Mouse (Mus musculus) WW6 (cell line): ENCODE measurements around the gene Gabbr2.
"Not testable (repeated sequence)": the region's sequence is repeated elsewhere in the genome, so short reads cannot be mapped to it uniquely, and the experiment has no call there.

ENCODE experiments used
- DNase-seq: peaks from one replicate; pipeline ENCODE4 v3.0.0-alpha.2; 2013; ENCODE audit warnings: low read depth, low spot score

The Gabbr2 gene

DNA sequence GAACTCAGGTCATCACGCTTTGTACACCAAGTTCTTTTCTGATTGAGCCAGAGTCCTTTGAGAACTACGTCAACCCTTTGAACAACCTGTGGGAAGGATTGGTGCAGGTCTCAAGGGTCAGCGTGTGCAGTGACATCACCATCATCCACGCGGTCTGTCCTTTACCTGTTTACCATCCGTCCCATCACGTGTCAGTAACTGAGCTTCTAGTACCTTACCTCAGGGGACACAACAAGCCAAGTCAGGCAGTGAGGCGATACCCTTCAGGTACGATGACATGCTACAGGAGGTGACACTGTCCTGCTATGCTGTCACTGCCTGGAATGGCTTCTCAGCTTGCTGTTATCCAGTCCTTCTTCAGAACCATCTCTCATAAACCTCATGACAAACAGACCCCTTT, 330.2 kb downstream of the Gabbr2 start:
- no peak for DNase-seq

DNA sequence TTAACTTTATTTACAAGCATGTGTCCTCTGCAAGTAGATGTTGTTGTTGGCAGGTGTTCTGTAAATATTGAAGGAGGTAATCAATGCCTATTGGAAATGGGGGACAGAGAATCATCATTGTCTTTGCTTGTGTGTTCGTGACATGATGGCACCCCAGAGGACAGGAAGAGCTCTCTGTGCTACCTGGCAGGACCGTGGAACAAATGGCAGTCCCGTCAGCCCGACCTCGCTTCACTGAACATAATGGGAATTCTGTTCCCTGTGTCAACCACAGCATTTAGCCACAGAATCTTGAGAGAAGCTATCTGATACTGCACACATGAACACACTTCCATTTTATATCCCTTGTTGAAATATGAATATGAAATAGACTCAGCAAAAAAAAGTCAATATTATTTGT, 332.7 kb downstream of the Gabbr2 start:
- DNase-seq: no peak

DNA sequence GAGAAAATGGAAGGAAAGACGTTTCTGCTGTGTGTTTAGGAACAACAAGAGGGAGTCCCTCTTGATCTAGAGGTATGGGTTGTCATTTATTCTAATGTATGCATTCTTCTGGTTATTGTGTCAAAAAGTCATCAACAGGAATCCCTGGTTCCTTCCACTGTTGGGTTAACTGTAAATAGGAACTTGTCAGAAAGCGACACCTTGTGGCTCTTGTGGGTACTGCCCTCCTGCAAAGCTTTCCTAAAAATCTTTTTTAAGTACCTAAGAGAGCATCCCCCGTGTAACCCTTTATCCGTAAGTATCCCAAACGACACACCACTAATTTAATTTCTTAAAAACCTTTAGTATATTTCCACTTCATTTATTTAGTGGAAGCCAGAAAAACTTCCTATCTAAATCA, 334.6 kb downstream of the Gabbr2 start:
- DNase-seq: no peak

DNA sequence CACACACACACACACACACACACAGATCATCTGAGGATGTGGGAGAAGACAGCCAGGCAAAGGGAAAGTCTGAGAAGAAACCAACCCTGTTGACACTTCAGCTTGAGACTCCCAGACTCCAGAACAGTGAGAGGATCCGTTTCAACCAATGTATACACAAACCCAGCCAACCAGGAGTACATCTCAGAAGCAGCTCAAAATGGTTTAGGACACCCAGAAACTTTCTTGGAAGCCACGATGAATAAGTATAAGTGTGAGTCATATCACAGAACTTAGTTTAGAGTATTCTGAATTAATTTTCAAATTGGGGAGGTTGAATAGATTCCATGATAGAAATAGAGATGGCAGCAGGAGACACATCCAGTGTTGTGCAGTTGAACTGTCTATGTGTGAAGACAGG, 335.7 kb downstream of the Gabbr2 start:
- DNase-seq: no peak

DNA sequence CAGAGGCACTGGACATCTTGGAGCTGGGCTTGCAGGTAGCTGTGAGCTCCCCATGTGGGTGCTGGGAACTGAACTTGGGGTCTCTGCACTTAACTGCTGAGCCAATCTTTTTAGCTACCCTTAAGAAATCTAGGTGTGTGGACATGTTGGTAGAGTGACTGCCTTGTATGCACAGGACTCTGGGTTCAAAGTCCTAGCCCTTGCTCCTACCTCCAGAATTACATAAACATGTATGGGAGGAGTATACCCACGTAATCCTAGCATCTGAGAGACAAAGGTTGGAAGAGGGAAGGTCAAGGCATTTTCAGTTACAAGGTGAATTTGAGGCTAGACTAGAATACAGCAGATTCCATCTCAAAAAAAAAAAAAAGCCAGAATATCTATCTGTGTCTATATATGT, 336.4 kb downstream of the Gabbr2 start:
- no peak for DNase-seq

DNA sequence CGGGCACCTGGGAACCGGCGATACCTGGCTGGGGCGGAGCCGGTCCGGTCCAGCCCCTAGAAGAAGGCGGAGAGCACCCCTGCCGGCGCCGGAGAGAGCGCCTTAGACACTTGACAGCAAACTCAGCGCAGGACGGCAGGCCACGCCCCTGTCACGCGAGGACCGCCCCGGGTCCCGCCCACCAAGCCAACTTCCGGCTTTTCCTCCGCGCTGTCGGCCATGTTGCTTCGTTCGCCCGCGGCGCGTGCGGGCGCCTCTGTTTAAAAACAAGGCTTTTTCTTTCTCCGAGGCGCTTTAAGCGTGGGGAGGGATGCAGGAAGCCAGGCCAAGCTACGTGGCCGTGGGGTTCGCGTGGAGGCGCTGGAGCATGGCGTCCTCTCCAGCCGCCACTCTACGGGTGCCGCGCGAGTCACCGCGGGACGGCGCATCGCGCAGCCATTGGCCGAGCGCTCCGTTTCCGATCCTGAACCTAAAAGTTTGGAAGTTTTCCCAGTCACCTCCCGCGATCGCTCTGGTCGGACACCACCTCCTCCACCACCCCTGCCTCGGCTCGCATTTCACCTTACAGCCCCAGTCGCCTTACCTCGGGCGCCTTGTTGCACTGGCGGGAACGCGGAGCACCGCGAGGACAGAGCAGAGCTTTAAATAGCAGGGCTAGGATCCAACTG, 341.5 kb downstream of the Gabbr2 start, which contains the start of gene Tbc1d2:
TSS of gene Tbc1d2 (minus strand) at position 124 of the 668 bp plus-strand sequence.
- DNase-seq: peak; percentile 89

DNA sequence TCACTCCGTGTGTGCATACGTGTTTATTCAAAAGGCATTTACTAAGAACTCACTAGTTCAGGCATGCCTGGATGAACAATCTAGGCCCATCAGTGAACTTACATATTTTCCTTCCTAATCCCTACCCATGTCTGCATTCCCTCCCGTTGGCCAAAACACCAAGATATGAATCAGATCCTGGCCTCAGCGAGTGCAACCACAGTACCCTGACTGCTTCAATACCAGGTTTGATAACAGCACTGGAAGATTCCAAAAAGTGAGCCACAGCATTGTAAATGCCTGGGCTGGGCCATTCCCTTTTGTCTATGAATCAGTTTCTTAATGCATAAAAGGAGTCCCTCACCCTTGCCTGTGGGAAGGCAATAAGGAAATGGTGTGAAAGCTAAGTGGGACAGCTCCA, 342.5 kb downstream of the Gabbr2 start:
- DNase-seq: no peak

DNA sequence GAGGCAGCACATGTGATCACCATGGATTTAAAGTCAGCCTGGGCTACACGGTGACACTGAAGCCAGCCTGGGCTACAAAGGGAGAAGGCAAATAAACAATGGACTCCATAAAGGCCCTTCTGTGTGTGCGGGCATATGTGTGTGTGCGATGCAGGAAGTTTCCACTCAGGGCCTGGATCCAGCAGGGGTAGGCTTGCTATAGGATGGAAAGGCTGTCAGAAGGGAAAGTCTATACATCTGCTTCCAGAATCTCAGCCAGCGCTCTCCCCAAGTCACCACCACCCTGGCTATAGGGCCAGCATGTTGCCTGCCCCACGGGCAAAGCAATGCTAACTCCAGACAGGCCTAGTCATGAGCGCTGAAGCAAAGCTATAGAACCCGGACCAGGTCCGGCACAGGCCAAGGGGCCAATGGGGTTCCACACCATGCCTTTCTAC, 348.0 kb downstream of the Gabbr2 start:
- DNase-seq: no peak

DNA sequence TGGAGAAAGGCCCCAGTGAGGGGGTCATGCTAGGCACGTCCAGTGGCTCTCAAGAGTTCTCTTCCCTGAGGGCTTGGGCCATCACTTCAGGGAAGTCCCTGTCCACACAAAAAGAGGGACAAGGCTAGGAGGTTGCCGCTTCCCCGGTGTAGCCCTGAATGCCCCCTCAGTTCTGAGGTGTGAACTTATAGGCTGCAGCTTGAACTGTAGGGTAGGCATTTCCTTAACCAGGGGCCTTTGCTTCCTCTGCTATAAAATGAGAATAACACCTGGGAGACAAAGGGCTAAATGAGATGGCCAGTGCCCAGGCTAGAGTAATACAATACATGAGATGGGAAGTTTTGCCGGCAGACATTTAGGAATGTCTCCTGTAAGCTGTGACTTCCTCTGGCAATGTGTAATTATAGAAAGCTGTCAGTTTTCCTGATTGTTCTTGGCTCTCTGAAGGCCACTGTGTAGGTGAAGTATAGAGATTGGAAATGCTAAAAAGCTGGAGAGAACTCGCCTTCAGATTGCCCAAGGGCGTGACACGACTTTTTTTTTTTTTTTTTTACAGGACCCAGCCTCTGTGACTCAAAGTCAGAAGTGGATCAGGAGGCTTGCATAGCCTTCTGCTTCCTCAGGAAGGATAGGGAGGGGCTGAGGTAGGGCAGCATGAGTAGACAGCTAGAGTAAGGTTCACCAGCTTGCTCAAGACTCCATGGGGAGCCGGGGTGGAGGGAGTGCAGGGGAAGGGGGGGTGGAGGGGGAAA, 348.6 kb downstream of the Gabbr2 start:
- DNase-seq: no peak

DNA sequence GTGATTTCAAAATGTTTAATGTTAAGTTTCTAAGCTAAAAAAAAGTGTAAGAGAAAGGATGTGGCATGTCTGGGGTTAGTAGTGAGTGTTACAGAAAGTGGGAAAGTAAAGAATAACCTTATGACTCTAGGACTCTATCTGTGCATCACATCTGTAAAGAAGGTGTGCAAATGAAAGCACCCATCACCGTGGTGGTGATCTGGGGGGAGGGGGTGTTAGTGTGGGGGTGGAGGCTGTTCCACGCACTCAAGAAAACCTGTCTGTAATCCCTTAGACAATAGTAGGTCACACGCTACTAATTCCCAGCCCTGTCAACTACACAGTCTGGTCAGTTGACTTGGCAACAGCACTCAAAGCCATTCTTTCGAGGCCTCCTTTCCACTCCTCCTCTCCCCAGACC, 350.4 kb downstream of the Gabbr2 start:
- no peak for DNase-seq

DNA sequence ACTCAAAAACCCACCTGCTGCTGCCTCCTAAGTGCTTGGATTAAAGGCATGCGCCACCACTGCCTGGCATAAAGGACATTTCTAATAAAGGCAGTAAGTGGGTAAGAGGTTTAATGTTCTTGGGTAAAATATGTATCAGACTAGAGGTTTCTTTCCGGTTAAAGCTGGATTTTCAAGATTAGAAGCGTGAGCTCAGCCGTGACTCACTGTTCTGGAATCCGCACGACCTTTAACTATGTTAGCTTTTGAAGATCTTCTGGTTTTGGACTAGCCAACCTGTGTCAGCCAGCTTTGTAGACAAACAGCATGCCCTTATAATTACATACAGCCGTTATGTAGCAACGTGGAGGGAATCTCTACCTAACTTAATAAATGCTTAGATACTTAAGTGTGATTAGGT, 351.8 kb downstream of the Gabbr2 start:
- DNase-seq: no peak

DNA sequence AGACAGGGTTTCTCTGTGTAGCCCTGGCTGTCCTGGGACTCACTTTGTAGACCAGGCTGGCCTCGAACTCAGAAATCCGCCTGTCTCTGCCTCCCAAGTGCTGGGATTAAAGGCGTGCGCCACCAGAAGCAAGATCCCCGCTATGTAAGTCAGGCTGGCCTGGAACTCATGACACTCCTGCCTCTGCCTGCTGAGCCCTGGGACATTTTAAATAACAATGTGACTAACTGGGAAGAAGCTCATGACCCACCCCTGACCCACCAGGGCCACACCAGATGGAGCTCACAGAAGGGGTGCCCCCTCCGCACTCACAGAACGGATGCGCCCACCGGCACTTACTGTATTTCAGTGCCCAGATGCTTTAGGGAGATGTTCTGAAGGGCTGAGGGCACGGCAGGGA, 354.4 kb downstream of the Gabbr2 start:
- DNase-seq: not testable (repeated sequence)

DNA sequence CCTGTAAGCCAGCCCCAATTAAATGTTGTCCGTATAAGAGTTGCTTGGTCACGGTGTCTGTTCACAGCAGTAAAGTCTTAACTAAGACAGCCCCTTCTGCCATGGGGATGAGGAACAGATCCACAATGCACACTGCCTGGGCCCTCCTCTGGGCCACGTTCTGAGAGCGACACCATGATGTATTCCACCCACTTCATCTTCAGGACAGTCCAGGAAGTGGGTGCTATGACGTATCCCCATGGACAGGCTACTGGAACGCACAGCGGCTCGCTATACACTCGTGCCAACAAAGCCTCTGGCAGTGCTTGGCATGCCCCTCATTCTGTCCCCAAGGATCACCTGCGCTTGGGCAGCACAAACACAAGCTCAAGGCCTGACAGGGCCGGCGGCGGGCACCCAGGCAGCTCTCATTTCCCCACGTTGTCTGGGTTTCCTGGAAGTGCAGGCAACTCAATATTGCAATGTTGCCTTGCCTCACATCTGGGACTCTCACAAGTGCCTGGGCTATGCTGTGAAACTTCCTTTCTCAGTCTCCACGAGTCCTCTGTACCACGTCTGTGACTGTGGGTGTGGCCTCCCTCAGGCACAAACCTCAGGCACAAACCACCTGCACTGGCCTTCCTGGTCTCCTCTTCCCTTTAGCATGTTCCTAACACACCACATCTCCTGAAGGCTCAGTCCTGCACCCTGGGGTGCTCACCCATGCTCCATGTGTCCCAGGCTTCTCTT, 355.8 kb downstream of the Gabbr2 start:
- DNase-seq: no peak

DNA sequence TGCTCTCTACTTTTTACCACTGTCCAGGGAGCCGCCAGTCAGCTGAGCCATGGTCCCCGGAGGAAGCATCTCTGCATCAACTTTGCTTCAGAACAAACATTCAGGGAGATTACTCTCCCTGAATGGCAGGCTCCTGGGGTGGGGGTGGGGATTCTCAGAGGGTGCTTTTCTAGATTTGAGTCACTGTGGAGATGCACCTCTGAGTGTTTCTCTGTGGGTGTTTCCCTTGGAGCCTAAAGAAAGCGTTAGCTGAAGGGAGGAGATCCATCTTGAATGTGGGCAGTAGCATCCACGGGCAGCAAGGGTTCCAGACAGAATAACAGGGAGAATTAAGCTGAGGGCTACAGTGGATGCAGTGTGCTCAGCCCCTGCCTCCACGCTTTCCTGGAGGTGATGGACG, 356.8 kb downstream of the Gabbr2 start:
- no peak for DNase-seq

DNA sequence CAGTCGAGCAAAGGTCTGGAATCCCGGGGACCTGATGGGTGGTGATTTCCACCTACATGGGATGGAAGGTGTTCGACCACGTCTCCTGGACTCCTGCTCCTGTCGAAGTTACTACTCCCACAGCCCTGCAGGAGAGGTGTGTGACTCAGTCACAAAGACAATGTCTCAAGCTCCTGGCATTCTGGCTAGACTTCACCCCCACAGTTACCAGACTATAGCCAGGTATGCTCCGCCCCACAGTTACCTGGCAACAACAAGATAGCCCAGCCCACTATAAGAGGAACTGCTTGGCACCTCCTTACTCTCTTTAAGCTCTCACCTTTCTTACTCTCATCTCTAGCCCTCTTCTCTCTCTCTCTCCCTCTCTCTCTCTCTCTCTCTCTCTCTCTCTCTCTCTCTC, 358.1 kb downstream of the Gabbr2 start:
- not testable (repeated sequence) for DNase-seq

DNA sequence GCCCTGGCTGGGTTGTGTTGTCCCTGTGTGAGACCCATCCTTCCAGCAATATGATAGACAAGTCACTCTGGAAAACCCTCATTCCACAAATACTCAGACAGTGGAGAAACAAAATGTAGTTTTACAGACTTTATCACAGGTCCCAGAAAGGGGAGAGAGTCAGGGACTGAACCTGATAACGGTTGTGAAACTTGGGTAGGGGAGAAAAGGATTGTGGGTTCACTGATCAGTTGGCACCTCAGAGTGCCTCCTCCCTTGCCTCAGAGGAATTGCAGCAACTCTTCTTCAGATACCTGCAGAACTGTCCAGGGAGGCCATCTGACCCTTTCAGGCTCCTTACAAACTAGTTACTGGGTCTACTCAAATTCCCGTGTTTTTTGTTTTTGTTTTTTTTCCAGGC, 359.2 kb downstream of the Gabbr2 start:
- DNase-seq: no peak

DNA sequence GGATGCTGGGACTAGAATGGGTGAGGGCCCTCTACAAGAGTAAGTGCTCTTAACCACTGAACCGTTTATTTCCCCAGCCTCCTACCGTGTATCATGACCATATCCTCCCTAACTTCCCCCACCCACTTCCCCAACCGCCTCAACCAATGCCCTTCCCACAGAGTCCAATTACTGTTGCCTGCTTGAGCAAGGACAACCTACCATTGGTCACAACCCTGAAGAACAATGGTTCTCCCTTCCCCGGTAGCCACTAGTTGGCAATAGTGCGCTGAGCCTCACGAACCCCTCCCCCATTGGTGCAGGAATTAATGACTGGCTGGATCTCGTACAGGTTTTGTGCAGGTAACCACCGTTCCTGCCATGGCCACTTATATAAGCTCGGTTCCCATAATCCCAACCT, 361.3 kb downstream of the Gabbr2 start:
- peak; percentile 67 for DNase-seq

DNA sequence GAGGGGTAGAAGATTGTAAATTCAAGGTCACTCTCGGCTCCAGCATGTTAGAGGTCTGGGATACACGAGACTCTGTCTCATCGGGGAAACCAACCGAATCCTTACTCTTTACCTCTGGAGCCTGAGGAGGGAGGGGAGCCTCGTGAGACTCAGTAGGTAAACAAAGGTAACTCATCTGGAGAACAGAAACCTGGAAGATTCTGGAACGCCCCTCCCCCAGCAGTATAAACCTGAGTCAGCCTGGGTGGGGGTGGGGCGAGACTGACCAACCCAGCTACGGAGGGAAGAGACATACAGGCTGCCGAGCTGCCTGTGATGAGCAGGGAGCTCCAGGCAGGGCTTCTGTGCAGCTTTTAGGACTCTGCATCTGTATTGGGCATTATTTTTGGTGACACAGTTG, 362.8 kb downstream of the Gabbr2 start:
- no peak for DNase-seq

DNA sequence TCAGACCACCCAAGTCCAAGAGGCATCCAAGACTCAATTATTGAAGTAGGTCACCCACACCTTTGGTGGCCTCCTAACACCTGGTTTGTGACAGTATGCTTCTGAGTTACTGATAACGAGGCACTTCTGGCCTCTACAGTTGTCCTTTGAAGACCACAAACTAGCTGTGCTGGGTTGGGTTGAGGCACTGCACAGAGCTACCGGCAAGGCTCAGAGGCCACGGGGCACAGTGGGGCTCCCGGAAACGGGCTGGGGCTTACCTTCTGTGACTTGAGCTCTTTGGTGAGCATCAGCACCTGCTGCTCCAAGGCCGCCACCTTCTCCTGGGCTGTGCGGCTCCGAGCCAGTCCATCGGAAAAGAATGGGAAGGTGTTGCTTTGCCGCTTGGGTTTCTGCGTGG, 363.6 kb downstream of the Gabbr2 start:
- DNase-seq: no peak

DNA sequence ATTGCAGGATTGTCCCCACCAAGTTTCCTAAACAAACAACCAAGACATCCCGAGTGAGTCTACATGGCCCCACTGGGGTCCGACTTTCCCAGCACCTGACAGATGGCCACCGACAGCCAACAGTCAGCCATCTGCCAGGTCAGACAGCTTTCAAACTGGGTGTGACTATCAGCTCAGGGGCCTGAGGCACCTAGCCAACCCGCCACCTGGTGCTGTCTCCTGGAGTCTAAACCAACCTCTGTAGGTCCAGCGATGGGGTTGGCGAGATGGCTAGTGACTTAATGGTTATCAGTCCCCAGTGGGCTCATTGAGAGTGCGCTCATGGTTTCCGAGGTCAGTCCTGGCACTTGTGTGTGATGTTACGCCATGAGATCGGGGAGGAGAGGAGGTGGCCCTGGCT, 366.6 kb downstream of the Gabbr2 start:
- DNase-seq: no peak

DNA sequence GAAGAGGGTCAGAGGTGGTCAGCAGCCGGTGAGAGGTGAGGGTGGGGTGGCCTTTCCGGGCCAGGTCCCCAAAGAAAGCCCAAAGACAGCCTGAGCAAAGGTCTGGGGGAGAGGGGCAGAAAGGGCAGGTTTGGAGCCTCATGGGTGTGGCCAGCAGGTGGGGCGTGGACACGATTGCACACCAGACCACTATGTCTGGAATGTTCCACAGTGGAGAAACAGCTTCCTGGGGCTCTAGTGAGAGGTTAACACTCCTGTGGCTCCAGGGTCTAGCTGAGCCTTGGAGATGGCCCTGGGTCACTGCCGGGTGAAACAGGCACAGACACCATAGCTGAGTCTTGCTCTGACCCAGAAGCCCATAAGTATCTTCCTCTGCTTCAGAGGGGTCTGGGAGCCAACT, 368.7 kb downstream of the Gabbr2 start:
- no peak for DNase-seq

DNA sequence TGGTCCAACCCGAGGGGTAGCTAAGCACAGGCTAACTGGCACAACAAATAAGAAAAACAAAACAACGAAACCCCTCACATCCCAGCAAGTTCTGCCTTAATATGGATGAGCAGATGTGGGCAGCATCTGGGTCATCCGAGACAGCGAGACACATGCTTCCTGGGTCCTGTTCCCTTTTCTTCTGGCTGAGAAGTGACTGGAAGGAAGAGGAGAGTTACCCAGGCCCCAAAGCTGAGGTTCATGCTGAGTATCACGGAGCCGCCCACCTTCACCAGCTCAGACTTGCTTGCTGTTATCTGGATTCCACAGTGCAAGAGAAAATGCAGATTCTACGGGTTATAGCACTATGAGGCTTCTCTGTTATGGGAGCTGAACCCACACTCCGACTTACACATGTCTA, 370.7 kb downstream of the Gabbr2 start:
- DNase-seq: no peak

DNA sequence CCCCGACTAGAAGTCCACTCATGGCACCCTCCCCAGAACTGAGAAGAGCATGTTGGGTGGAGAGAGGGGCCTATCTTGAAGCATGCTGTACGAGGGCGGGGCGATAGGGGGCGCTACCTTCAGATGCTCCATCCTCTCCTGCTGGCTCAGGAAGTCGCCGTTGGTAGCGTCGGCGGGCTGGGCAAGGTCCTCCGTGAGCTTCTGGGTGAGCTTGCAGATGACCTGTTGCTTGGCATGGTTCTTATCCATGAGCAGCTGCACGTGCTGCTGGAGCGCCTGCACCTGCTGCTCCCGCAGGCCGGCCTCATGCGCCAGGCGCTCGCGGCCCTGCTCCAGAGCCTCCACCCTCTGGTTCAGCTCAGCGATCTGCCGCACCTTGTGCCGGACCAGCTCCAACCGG, 371.3 kb downstream of the Gabbr2 start:
- no peak for DNase-seq
